17 mouse cellular contexts compared by ENCODE assay signal in the genomic region with DNA sequence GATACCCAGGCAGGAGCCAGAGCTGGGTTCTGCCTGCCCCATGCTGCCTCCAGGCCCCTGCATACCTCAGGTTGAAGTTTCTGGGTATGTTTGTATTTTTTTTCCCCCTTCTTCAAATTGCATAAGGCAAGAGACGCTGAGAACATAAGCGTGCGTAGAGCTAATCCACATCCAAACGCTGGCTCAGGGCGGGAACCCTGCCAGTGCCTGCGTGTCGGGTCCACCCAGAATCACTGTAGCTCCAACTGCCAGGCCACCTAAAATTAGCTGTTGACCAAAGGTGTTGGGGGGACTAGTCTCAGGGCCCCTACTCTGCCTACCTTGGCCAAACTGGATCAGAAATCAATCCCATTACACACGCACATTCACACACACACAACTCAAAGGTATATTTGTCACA. TPM values are rescaled to one million over a fixed set of nuclear protein-coding genes. Genes with fewer than 3 reads are reported as not detected.
DNase-seq lines count a peak whose midpoint lies in the region; ATAC-seq and TF ChIP-seq lines count a peak whose summit lies in the region.
"Had no signal": no experiment of that assay in that cellular context is flagged by ENCODE, and none has a peak within 500 bp of the region (broad histone marks: within the 10 kb centered on the region; RNA-seq: fewer than 3 reads in every experiment).

No protein-coding gene starts in this region.

- 0 out of 2 replicates have a peak overlapping the region, but pooled peaks have one; percentile 10 for H3K4me2 ChIP-seq in heart, embryonic 13.5 days
- H3K4me2 ChIP-seq in heart, embryonic 12.5 days: no peak overlapping the region
- peak overlapping the region; percentile 43 for H3K4me2 ChIP-seq in embryonic facial prominence, embryonic 15.5 days (replicated peaks)
- H3K4me2 ChIP-seq in intestine, postnatal 0 days (replicated peaks; ENCODE audit: low read depth): peak overlapping the region; percentile 70
- peak overlapping the region; percentile 53; the same call in 1 of the 2 replicates for H3K4me2 ChIP-seq in stomach, embryonic 15.5 days
- no peak overlapping the region for H3K4me2 ChIP-seq in kidney, embryonic 15.5 days
- no peak overlapping the region for H3K4me2 ChIP-seq in kidney, embryonic 16.5 days (replicated peaks; ENCODE audit: low read depth, low read length)
- H3K4me2 ChIP-seq: forebrain, embryonic 15.5 days; hindbrain, embryonic 13.5 days had no signal

- no peaks in the 10 kb centered on the region for H3K36me3 ChIP-seq in heart, embryonic 13.5 days
- H3K36me3 ChIP-seq in heart, embryonic 12.5 days: no peaks in the 10 kb centered on the region
- H3K36me3 ChIP-seq in embryonic facial prominence, embryonic 15.5 days: no peaks in the 10 kb centered on the region
- H3K36me3 ChIP-seq in intestine, postnatal 0 days (ENCODE audit: control insufficient read depth, insufficient read depth): peaks cover 6% of the 10 kb centered on the region
- no peaks in the 10 kb centered on the region for H3K36me3 ChIP-seq in stomach, embryonic 15.5 days
- H3K36me3 ChIP-seq in kidney, embryonic 15.5 days: no peaks in the 10 kb centered on the region
- no peaks in the 10 kb centered on the region for H3K36me3 ChIP-seq in kidney, embryonic 16.5 days (ENCODE audit: insufficient read depth, low read length)
- H3K36me3 ChIP-seq: forebrain, embryonic 15.5 days; heart, embryonic 15.5 days; hindbrain, embryonic 13.5 days had no signal

- no peak for ATAC-seq in heart, embryonic 13.5 days (ENCODE audit: extremely low read depth, insufficient number of reproducible peaks, low FRiP score, low TSS enrichment)
- no peak for ATAC-seq in heart, embryonic 12.5 days (ENCODE audit: insufficient number of reproducible peaks, low FRiP score)
- ATAC-seq in embryonic facial prominence, embryonic 15.5 days (ENCODE audit: insufficient number of reproducible peaks, low FRiP score, low TSS enrichment, low read depth): no peak
- no peak for ATAC-seq in intestine, postnatal 0 days
- ATAC-seq in stomach, embryonic 15.5 days (ENCODE audit: insufficient read depth, low FRiP score, low read depth): no peak
- no peak for ATAC-seq in kidney, embryonic 15.5 days (replicated peaks; ENCODE audit: low FRiP score)
- no peak for ATAC-seq in kidney, embryonic 16.5 days (ENCODE audit: low FRiP score, low TSS enrichment)
- ATAC-seq: activated CD4-positive, CD25-positive, alpha-beta regulatory T cell, adult 4 months; Patski had no signal

- peaks cover 49% of the 10 kb centered on the region for H3K4me1 ChIP-seq in heart, embryonic 13.5 days
- H3K4me1 ChIP-seq in heart, embryonic 12.5 days (replicated peaks): peaks cover 32% of the 10 kb centered on the region
- H3K4me1 ChIP-seq in embryonic facial prominence, embryonic 15.5 days: peaks cover 39% of the 10 kb centered on the region
- H3K4me1 ChIP-seq in intestine, postnatal 0 days (replicated peaks; ENCODE audit: control insufficient read depth, insufficient read depth, low read length): peaks cover 10% of the 10 kb centered on the region; the same call in 1 of the 2 replicates
- peaks cover 30% of the 10 kb centered on the region for H3K4me1 ChIP-seq in stomach, embryonic 15.5 days
- H3K4me1 ChIP-seq in kidney, embryonic 15.5 days: peaks cover 12% of the 10 kb centered on the region
- peaks cover 11% of the 10 kb centered on the region; the same call in 1 of the 2 replicates for H3K4me1 ChIP-seq in kidney, embryonic 16.5 days (ENCODE audit: insufficient read depth, low read length)

- no peak for DNase-seq in ovary, adult 18-20 months (ENCODE audit: low spot score)
- DNase-seq: gastrocnemius, postnatal 36 days; heart, adult 11 months had no signal

- no peak for TF ChIP-seq CTCF in intestine, postnatal 0 days (IDR thresholded peaks at IDR 0.05; ENCODE audit: low read depth)

- WGBS in heart, embryonic 13.5 days: 75% methylated on average over 8 of the region's 8 CpGs
- WGBS in heart, embryonic 12.5 days: 91% methylated on average over 8 of the region's 8 CpGs
- 43% methylated on average over 8 of the region's 8 CpGs for WGBS in embryonic facial prominence, embryonic 15.5 days
- WGBS in intestine, postnatal 0 days: 53% methylated on average over 8 of the region's 8 CpGs
- WGBS in stomach, embryonic 15.5 days: 63% methylated on average over 8 of the region's 8 CpGs
- 89% methylated on average over 8 of the region's 8 CpGs for WGBS in kidney, embryonic 15.5 days
- WGBS in kidney, embryonic 16.5 days: 84% methylated on average over 8 of the region's 8 CpGs

- H3K4me3 ChIP-seq in heart, embryonic 13.5 days: no peak overlapping the region
- no peak overlapping the region for H3K4me3 ChIP-seq in heart, embryonic 12.5 days
- H3K4me3 ChIP-seq in embryonic facial prominence, embryonic 15.5 days (replicated peaks): peak overlapping the region; percentile 12
- H3K4me3 ChIP-seq in intestine, postnatal 0 days (ENCODE audit: low read depth, low read length): peak overlapping the region; percentile 33; the same call in 1 of the 2 replicates
- no peak overlapping the region for H3K4me3 ChIP-seq in stomach, embryonic 15.5 days (replicated peaks)
- no peak overlapping the region for H3K4me3 ChIP-seq in kidney, embryonic 15.5 days (replicated peaks)
- H3K4me3 ChIP-seq in kidney, embryonic 16.5 days (ENCODE audit: low read length): no peak overlapping the region
- H3K4me3 ChIP-seq: forebrain, embryonic 15.5 days; heart, embryonic 15.5 days; hindbrain, embryonic 13.5 days had no signal

- H3K9me3 ChIP-seq in heart, embryonic 13.5 days: no peaks in the 10 kb centered on the region
- no peaks in the 10 kb centered on the region for H3K9me3 ChIP-seq in heart, embryonic 12.5 days (replicated peaks)
- no peaks in the 10 kb centered on the region for H3K9me3 ChIP-seq in embryonic facial prominence, embryonic 15.5 days (replicated peaks)
- H3K9me3 ChIP-seq in intestine, postnatal 0 days (ENCODE audit: control insufficient read depth): no peaks in the 10 kb centered on the region
- H3K9me3 ChIP-seq in stomach, embryonic 15.5 days: no peaks in the 10 kb centered on the region
- H3K9me3 ChIP-seq in kidney, embryonic 15.5 days (replicated peaks): no peaks in the 10 kb centered on the region
- H3K9me3 ChIP-seq in kidney, embryonic 16.5 days (ENCODE audit: low read length): no peaks in the 10 kb centered on the region
- H3K9me3 ChIP-seq: forebrain, embryonic 15.5 days; heart, embryonic 15.5 days; hindbrain, embryonic 13.5 days had no signal

- no peak overlapping the region for H3K9ac ChIP-seq in heart, embryonic 13.5 days
- no peak overlapping the region for H3K9ac ChIP-seq in heart, embryonic 12.5 days
- H3K9ac ChIP-seq in embryonic facial prominence, embryonic 15.5 days: no peak overlapping the region
- no peak overlapping the region for H3K9ac ChIP-seq in intestine, postnatal 0 days (ENCODE audit: low read depth, low read length)
- H3K9ac ChIP-seq in stomach, embryonic 15.5 days: no peak overlapping the region
- no peak overlapping the region for H3K9ac ChIP-seq in kidney, embryonic 15.5 days
- H3K9ac ChIP-seq in kidney, embryonic 16.5 days (replicated peaks; ENCODE audit: low read length): no peak overlapping the region
- H3K9ac ChIP-seq: forebrain, embryonic 15.5 days; heart, embryonic 15.5 days; hindbrain, embryonic 13.5 days had no signal

- no peak overlapping the region for H3K27ac ChIP-seq in heart, embryonic 13.5 days (replicated peaks)
- H3K27ac ChIP-seq in heart, embryonic 12.5 days (ENCODE audit: poor library complexity, severe bottlenecking): no peak overlapping the region
- peak overlapping the region; percentile 71 for H3K27ac ChIP-seq in embryonic facial prominence, embryonic 15.5 days (replicated peaks)
- no peak overlapping the region for H3K27ac ChIP-seq in intestine, postnatal 0 days (ENCODE audit: low read depth, low read length)
- H3K27ac ChIP-seq in stomach, embryonic 15.5 days: peak overlapping the region; percentile 51
- no peak overlapping the region for H3K27ac ChIP-seq in kidney, embryonic 15.5 days
- no peak overlapping the region for H3K27ac ChIP-seq in kidney, embryonic 16.5 days (ENCODE audit: low read length)
- H3K27ac ChIP-seq: heart, embryonic 15.5 days; hindbrain, embryonic 13.5 days; hindbrain, postnatal 0 days had no signal

- H3K27me3 ChIP-seq in heart, embryonic 13.5 days (replicated peaks): peaks cover 22% of the 10 kb centered on the region
- peaks cover 31% of the 10 kb centered on the region for H3K27me3 ChIP-seq in heart, embryonic 12.5 days (replicated peaks)
- no peaks in the 10 kb centered on the region for H3K27me3 ChIP-seq in embryonic facial prominence, embryonic 15.5 days
- no peaks in the 10 kb centered on the region for H3K27me3 ChIP-seq in intestine, postnatal 0 days (replicated peaks; ENCODE audit: control insufficient read depth, insufficient read depth, low read length)
- no peaks in the 10 kb centered on the region for H3K27me3 ChIP-seq in stomach, embryonic 15.5 days (replicated peaks)
- peaks cover 5% of the 10 kb centered on the region; the same call in 1 of the 2 replicates for H3K27me3 ChIP-seq in kidney, embryonic 15.5 days
- H3K27me3 ChIP-seq in kidney, embryonic 16.5 days (ENCODE audit: insufficient read depth, low read length): no peaks in the 10 kb centered on the region
- H3K27me3 ChIP-seq: forebrain, embryonic 15.5 days; Patski had no signal

RNA-seq across cellular contexts. Expression of gene Edn2, which starts 1.6 kb away (rescaled TPM):
- polyA plus RNA-seq in heart, embryonic 13.5 days (2015; fragmentation: Nextera tagmentation; extraction: Ambion mirVana): 0.62 and 0.96 TPM in 2 replicates
- polyA plus RNA-seq in heart, embryonic 12.5 days (2016; fragmentation: Nextera tagmentation; extraction: Ambion mirVana): 0.38 and 0.55 TPM in 2 replicates
- polyA plus RNA-seq in embryonic facial prominence, embryonic 15.5 days (2015; fragmentation: Nextera tagmentation; extraction: Ambion mirVana): 10.1 and 10.6 TPM in 2 replicates
- 4.7 and 5.6 TPM in 2 replicates for polyA plus RNA-seq in intestine, postnatal 0 days (2015; fragmentation: Nextera tagmentation; extraction: Ambion mirVana)
- polyA plus RNA-seq in stomach, embryonic 15.5 days (2015; fragmentation: Nextera tagmentation; extraction: Ambion mirVana): 3.7 and 3.8 TPM in 2 replicates
- 0.14 and 0.18 TPM in 2 replicates for polyA plus RNA-seq in kidney, embryonic 15.5 days (2015; fragmentation: Nextera tagmentation; extraction: Ambion mirVana)
- polyA plus RNA-seq in kidney, embryonic 16.5 days (2015; fragmentation: Nextera tagmentation; extraction: Ambion mirVana): 0.10 TPM in 1 of 2 replicates, not detected in the other
- polyA plus RNA-seq: activated CD4-positive, CD25-positive, alpha-beta regulatory T cell, adult 4 months; forebrain, embryonic 11.5 days; Patski had no signal

Comparison
In these comparisons a context has a peak if more than half of its experiments do, and no peak if none do; other contexts are left out.
1. H3K4me2 ChIP-seq: peak in heart, embryonic 13.5 days (single experiment), embryonic facial prominence, embryonic 15.5 days (single experiment), intestine, postnatal 0 days (single experiment) and stomach, embryonic 15.5 days (single experiment); none in heart, embryonic 12.5 days (single experiment), kidney, embryonic 15.5 days (single experiment) and kidney, embryonic 16.5 days (single experiment).
2. H3K27ac ChIP-seq: peak in embryonic facial prominence, embryonic 15.5 days (single experiment) and stomach, embryonic 15.5 days (single experiment); none in heart, embryonic 13.5 days (single experiment), heart, embryonic 12.5 days (single experiment), intestine, postnatal 0 days (single experiment), kidney, embryonic 15.5 days (single experiment) and kidney, embryonic 16.5 days (single experiment).
3. H3K4me3 ChIP-seq: peak in embryonic facial prominence, embryonic 15.5 days (single experiment) and intestine, postnatal 0 days (single experiment); none in heart, embryonic 13.5 days (single experiment), heart, embryonic 12.5 days (single experiment), stomach, embryonic 15.5 days (single experiment), kidney, embryonic 15.5 days (single experiment) and kidney, embryonic 16.5 days (single experiment).